Mouse (Mus musculus): ENCODE data around the gene Ptprh.

DNA sequence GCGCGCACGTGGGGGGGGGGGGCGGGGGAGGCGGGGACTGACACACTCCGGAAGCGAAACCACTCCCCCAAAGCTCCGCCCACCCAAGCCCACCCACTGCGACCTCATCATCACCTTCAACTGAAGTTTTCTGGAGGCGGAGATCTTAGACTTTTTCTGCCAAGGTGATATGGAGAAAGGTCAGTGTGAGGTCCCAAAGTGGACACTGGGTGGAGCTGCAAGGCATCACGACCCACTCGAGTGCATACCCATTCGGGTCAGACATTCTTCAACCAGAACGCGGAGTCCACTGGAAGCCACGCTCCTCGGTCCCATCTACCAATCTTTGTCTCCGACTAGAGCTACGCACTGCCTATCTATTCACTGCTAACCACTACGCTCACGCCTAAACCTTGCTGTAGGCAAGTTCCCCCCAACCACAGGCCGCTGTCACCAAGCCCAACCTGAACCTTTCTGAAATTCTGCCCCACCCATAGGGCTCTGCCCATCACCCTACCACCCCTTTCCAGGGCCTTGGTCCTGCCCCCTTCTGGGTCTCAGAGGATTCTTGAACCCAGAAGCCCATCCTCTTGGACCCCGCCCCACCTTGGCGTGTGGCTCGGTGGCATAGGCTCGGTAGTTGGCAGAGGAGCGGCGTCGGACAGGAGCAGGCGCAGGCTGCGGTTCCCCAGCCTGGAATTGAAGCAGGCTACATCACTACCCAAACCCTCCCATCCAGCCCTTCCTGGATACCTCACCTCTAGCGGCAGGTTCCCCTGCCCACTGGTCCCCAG lies 82.4 kb downstream of the Ptprh start:
- TF ChIP-seq POLR2A (IDR thresholded peaks at IDR 0.05; ENCODE audit: low read depth, low read length): no peak
- peak; percentile 23; the same call in 1 of the 2 replicates for TF ChIP-seq CTCF (IDR thresholded peaks at IDR 0.05; ENCODE audit: borderline replicate concordance, insufficient read depth, low read length)
